ENCODE assay signal across 20 mouse cellular contexts in genomic region chr1:167648670-167649069, GRCm38 (mm10). TPM values are rescaled to one million over a fixed set of nuclear protein-coding genes. Genes with fewer than 3 reads are reported as not detected.
A peak's percentile ranks its signal among the peaks of the same experiment; 100 is the strongest.
DNase-seq lines count a peak whose midpoint lies in the region; ATAC-seq lines count a peak whose summit lies in the region.
"Had no signal": no experiment of that assay in that cellular context is flagged by ENCODE, and none has a peak within 500 bp of the region (broad histone marks: within the 10 kb centered on the region; RNA-seq: fewer than 3 reads in every experiment).

No protein-coding gene starts in this region.

- no peaks in the 10 kb centered on the region for H3K27me3 ChIP-seq in embryonic facial prominence, embryonic 11.5 days (ENCODE audit: control insufficient read depth, insufficient read depth, low read length)
- H3K27me3 ChIP-seq in embryonic facial prominence, embryonic 14.5 days (replicated peaks; ENCODE audit: control insufficient read depth, insufficient read depth, low read length): peaks cover 8% of the 10 kb centered on the region; the same call in 1 of the 2 replicates
- peaks cover 4% of the 10 kb centered on the region; the same call in 1 of the 2 replicates for H3K27me3 ChIP-seq in limb, embryonic 11.5 days (ENCODE audit: control insufficient read depth, insufficient read depth, low read length)
- H3K27me3 ChIP-seq in forebrain, embryonic 15.5 days: no peaks in the 10 kb centered on the region

- no peak for ATAC-seq in embryonic facial prominence, embryonic 11.5 days (replicated peaks; ENCODE audit: insufficient number of reproducible peaks, low FRiP score, low TSS enrichment, low read depth)
- peak; percentile 69; the same call in 1 of the 2 replicates for ATAC-seq in embryonic facial prominence, embryonic 14.5 days (ENCODE audit: low read depth)
- ATAC-seq in limb, embryonic 11.5 days (ENCODE audit: insufficient number of reproducible peaks, low FRiP score, low TSS enrichment, low read depth): no peak
- no peak for ATAC-seq in forebrain, embryonic 15.5 days (replicated peaks)
- ATAC-seq: forebrain, embryonic 16.5 days; inflammation-experienced regulatory T-cells, adult 6 months; intestine, postnatal 0 days had no signal

- H3K4me2 ChIP-seq in embryonic facial prominence, embryonic 11.5 days (ENCODE audit: low read depth, low read length): no peak overlapping the region
- H3K4me2 ChIP-seq in embryonic facial prominence, embryonic 14.5 days (ENCODE audit: low read depth, low read length): peak overlapping the region; percentile 7; the same call in 1 of the 2 replicates
- H3K4me2 ChIP-seq in limb, embryonic 11.5 days (ENCODE audit: low read depth, severe bottlenecking): no peak overlapping the region
- no peak overlapping the region for H3K4me2 ChIP-seq in forebrain, embryonic 15.5 days (replicated peaks)
- H3K4me2 ChIP-seq: embryonic facial prominence, embryonic 12.5 days; heart, embryonic 13.5 days; hindbrain, embryonic 15.5 days had no signal

- no peak overlapping the region for H3K9ac ChIP-seq in embryonic facial prominence, embryonic 11.5 days (replicated peaks; ENCODE audit: low read length)
- no peak overlapping the region for H3K9ac ChIP-seq in embryonic facial prominence, embryonic 14.5 days (ENCODE audit: low read depth, low read length)
- H3K9ac ChIP-seq in limb, embryonic 11.5 days (ENCODE audit: low read length): no peak overlapping the region
- H3K9ac ChIP-seq in forebrain, embryonic 15.5 days (replicated peaks): no peak overlapping the region
- H3K9ac ChIP-seq: embryonic facial prominence, embryonic 12.5 days; heart, embryonic 13.5 days; hindbrain, embryonic 15.5 days had no signal

- DNase-seq in embryonic facial prominence, embryonic 11.5 days (ENCODE audit: low spot score): peak; percentile 73
- DNase-seq in embryonic facial prominence, embryonic 14.5 days (ENCODE audit: low spot score): peak; percentile 89
- peak; percentile 45 for DNase-seq in limb, embryonic 11.5 days (ENCODE audit: low spot score)
- DNase-seq in skeletal muscle tissue, adult 2 months (ENCODE audit: low read depth, low spot score): peak; percentile 18
- DNase-seq in thymus, postnatal 10 days (ENCODE audit: low spot score in 2 of 2): no peak
- no peak for DNase-seq in lung, postnatal 4 days
- DNase-seq: adrenal gland, adult 8-10 months; cerebellum, adult 2 months; cerebellum, postnatal 14 days; gastrocnemius, postnatal 25 days had no signal

- no peaks in the 10 kb centered on the region for H3K4me1 ChIP-seq in embryonic facial prominence, embryonic 11.5 days (ENCODE audit: control insufficient read depth, insufficient read depth, low read length)
- peaks cover 14% of the 10 kb centered on the region for H3K4me1 ChIP-seq in embryonic facial prominence, embryonic 14.5 days (ENCODE audit: control insufficient read depth, insufficient read depth, low read length)
- H3K4me1 ChIP-seq in limb, embryonic 11.5 days (ENCODE audit: control insufficient read depth, insufficient read depth, low read length): no peaks in the 10 kb centered on the region
- H3K4me1 ChIP-seq in forebrain, embryonic 15.5 days: no peaks in the 10 kb centered on the region
- H3K4me1 ChIP-seq: forebrain, embryonic 10.5 days; heart, embryonic 13.5 days had no signal

- H3K9me3 ChIP-seq in embryonic facial prominence, embryonic 11.5 days (replicated peaks; ENCODE audit: control insufficient read depth, low read length): no peaks in the 10 kb centered on the region
- H3K9me3 ChIP-seq in embryonic facial prominence, embryonic 14.5 days (ENCODE audit: control insufficient read depth, low read length): no peaks in the 10 kb centered on the region
- H3K9me3 ChIP-seq in limb, embryonic 11.5 days (ENCODE audit: control insufficient read depth, low read length): no peaks in the 10 kb centered on the region
- no peaks in the 10 kb centered on the region for H3K9me3 ChIP-seq in forebrain, embryonic 15.5 days
- H3K9me3 ChIP-seq: embryonic facial prominence, embryonic 12.5 days; forebrain, embryonic 10.5 days; heart, embryonic 13.5 days; hindbrain, embryonic 15.5 days had no signal

- 52% methylated on average over 3 of the region's 3 CpGs for WGBS in embryonic facial prominence, embryonic 11.5 days
- 32% methylated on average over 3 of the region's 3 CpGs for WGBS in embryonic facial prominence, embryonic 14.5 days
- 40% methylated on average over 3 of the region's 3 CpGs for WGBS in limb, embryonic 11.5 days
- WGBS in forebrain, embryonic 15.5 days: 93% methylated on average over 3 of the region's 3 CpGs

- H3K27ac ChIP-seq in embryonic facial prominence, embryonic 11.5 days (replicated peaks; ENCODE audit: low read depth, low read length): no peak overlapping the region
- H3K27ac ChIP-seq in embryonic facial prominence, embryonic 14.5 days (replicated peaks; ENCODE audit: low read depth, low read length): peak overlapping the region; percentile 68
- no peak overlapping the region for H3K27ac ChIP-seq in limb, embryonic 11.5 days (replicated peaks; ENCODE audit: low read depth, low read length)
- H3K27ac ChIP-seq in forebrain, embryonic 15.5 days (replicated peaks): no peak overlapping the region
- H3K27ac ChIP-seq: forebrain, embryonic 10.5 days; heart, embryonic 13.5 days; hindbrain, embryonic 15.5 days had no signal

- H3K4me3 ChIP-seq in embryonic facial prominence, embryonic 11.5 days (ENCODE audit: low read depth, low read length): no peak overlapping the region
- H3K4me3 ChIP-seq in embryonic facial prominence, embryonic 14.5 days (ENCODE audit: low read depth, low read length): no peak overlapping the region
- H3K4me3 ChIP-seq in limb, embryonic 11.5 days (ENCODE audit: low read depth, low read length): no peak overlapping the region
- H3K4me3 ChIP-seq in forebrain, embryonic 15.5 days: no peak overlapping the region
- H3K4me3 ChIP-seq: embryonic facial prominence, embryonic 12.5 days; erythroblast, embryonic 14.5 days; forebrain, embryonic 10.5 days; heart, embryonic 13.5 days; hindbrain, embryonic 15.5 days had no signal

- no peaks in the 10 kb centered on the region for H3K36me3 ChIP-seq in embryonic facial prominence, embryonic 11.5 days (replicated peaks; ENCODE audit: control insufficient read depth, insufficient read depth, low read depth, low read length)
- no peaks in the 10 kb centered on the region for H3K36me3 ChIP-seq in embryonic facial prominence, embryonic 14.5 days (ENCODE audit: control insufficient read depth, insufficient read depth, low read length)
- no peaks in the 10 kb centered on the region for H3K36me3 ChIP-seq in limb, embryonic 11.5 days (ENCODE audit: control insufficient read depth, insufficient read depth, low read length)
- no peaks in the 10 kb centered on the region for H3K36me3 ChIP-seq in forebrain, embryonic 15.5 days
- H3K36me3 ChIP-seq: embryonic facial prominence, embryonic 12.5 days; forebrain, embryonic 10.5 days; heart, embryonic 13.5 days; hindbrain, embryonic 15.5 days had no signal

RNA-seq across cellular contexts. Expression of gene Lmx1a, which starts 40.4 kb away (rescaled TPM):
- polyA plus RNA-seq in embryonic facial prominence, embryonic 11.5 days (2014; fragmentation: Nextera tagmentation; extraction: Ambion mirVana): 2.6 and 2.9 TPM in 2 replicates
- polyA plus RNA-seq in embryonic facial prominence, embryonic 14.5 days (2014; fragmentation: Nextera tagmentation; extraction: Ambion mirVana): 1.5 and 1.7 TPM in 2 replicates
- 0.97 and 1.1 TPM in 2 replicates for polyA plus RNA-seq in limb, embryonic 11.5 days (2014; fragmentation: Nextera tagmentation; extraction: Ambion mirVana)
- 2.6 and 3.7 TPM in 2 replicates for polyA plus RNA-seq in forebrain, embryonic 15.5 days (2015; fragmentation: Nextera tagmentation; extraction: Ambion mirVana)
- polyA plus RNA-seq: erythroblast, embryonic 14.5 days; heart, postnatal 0 days had no signal

RNA-seq across cellular contexts. Expression of gene Rxrg, which starts 50.5 kb away (rescaled TPM):
- 5.7 and 6.9 TPM in 2 replicates for polyA plus RNA-seq in embryonic facial prominence, embryonic 11.5 days (2014; fragmentation: Nextera tagmentation; extraction: Ambion mirVana)
- polyA plus RNA-seq in embryonic facial prominence, embryonic 14.5 days (2014; fragmentation: Nextera tagmentation; extraction: Ambion mirVana): 20.9 and 25.2 TPM in 2 replicates
- 4.5 and 4.9 TPM in 2 replicates for polyA plus RNA-seq in limb, embryonic 11.5 days (2014; fragmentation: Nextera tagmentation; extraction: Ambion mirVana)
- 29.5 and 32.8 TPM in 2 replicates for polyA plus RNA-seq in forebrain, embryonic 15.5 days (2015; fragmentation: Nextera tagmentation; extraction: Ambion mirVana)
- polyA plus RNA-seq: erythroblast, embryonic 14.5 days; inflammation-experienced regulatory T-cells, adult 6 months had no signal

Comparison
In these comparisons a context has a peak if more than half of its experiments do, and no peak if none do; other contexts are left out.
1. DNase-seq: peak in embryonic facial prominence, embryonic 11.5 days (single experiment), embryonic facial prominence, embryonic 14.5 days (single experiment), limb, embryonic 11.5 days (single experiment) and skeletal muscle tissue, adult 2 months (single experiment); none in thymus, postnatal 10 days (0 of 2) and lung, postnatal 4 days (0 of 2).